Mouse (Mus musculus) adrenal gland, adult 8-10 months (tissue): ENCODE results near the gene Hfe2. TPM values are rescaled to one million over a fixed set of nuclear protein-coding genes. Genes with fewer than 3 reads are reported as not detected.

Experiments used
- DNase-seq: peaks from one replicate; pipeline ENCODE4 v3.0.0; 2022
- total RNA-seq, 4 experiments: library from RNA; stranded (reverse); gene quantifications; 2 replicates each; pipeline ENCODE4 v1.2.4; 2022

Hfe2 gene
- total RNA-seq, 4 experiments from 2014 or later, result 0.27 TPM; not detected in 3

DNA sequence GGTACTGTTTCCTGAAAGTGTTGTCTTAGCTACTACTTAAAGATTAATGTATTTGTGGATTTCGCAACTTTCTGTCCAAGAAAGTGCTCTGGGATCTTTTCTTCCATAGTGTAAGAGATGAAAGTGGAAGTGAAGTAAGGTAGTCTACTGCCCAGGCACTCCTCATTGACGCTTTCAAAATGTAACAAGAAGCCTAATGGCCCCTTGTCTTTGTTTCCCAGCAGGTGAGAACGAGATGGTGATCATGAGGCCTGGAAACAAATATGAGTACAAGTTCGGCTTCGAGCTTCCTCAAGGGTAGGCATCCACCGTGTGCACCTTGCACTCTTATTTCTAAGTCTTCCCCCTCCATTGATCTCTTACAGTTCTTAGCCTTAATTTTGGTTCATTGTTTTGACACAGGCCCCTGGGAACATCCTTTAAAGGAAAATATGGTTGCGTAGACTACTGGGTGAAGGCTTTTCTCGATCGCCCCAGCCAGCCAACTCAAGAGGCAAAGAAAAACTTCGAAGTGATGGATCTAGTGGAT lies 33.8 kb downstream of the Hfe2 start:
- DNase-seq, result no peak

DNA sequence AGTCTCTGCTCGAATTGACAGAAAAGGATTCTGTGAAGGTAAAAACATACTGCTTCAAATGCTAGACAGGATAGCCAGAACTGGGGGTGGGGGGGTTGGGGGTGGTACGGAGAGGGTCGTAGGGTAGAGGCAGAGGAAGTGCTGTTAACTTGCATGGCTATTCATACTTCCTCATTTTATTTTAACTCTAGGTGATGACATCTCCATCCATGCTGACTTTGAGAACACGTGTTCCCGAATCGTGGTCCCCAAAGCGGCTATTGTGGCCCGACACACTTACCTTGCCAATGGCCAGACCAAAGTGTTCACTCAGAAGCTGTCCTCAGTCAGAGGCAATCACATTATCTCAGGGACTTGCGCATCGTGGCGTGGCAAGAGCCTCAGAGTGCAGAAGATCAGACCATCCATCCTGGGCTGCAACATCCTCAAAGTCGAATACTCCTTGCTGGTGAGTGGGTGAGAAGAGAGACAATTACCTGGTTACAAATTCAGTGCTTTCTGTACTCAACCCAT lies 34.5 kb downstream of the Hfe2 start:
- no peak for DNase-seq

DNA sequence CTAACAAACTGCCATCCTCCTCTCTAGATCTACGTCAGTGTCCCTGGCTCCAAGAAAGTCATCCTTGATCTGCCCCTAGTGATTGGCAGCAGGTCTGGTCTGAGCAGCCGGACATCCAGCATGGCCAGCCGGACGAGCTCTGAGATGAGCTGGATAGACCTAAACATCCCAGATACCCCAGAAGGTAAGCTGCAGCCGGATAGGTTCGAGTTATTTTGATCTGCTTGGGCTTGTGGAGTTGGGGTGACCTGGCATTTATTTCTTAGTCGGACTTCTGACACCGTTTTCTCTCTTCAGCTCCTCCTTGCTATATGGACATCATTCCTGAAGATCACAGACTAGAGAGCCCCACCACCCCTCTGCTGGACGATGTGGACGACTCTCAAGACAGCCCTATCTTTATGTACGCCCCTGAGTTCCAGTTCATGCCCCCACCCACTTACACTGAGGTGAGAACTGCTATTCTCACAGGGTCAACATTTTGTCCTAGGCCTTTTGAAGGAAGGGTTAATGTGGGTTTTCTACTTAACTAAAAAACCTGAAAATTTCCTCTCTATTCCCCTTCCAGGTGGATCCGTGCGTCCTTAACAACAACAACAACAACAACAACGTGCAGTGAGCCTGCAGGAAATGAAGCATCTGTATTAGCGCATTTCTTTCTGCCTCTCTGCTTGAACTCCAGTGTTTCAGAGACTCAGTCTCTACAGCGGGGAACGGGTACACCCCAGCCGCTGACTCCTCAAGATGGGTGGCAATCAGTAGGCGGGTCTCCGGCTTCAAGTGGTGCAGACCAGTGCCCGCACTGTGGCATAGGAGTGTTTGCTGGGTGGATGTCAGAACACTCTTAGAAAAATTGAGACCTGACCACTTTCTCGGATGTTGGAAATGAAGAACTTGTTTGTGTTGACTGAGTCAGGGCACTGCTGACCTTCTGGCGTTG lies 35.2 kb downstream of the Hfe2 start:
- no peak for DNase-seq

DNA sequence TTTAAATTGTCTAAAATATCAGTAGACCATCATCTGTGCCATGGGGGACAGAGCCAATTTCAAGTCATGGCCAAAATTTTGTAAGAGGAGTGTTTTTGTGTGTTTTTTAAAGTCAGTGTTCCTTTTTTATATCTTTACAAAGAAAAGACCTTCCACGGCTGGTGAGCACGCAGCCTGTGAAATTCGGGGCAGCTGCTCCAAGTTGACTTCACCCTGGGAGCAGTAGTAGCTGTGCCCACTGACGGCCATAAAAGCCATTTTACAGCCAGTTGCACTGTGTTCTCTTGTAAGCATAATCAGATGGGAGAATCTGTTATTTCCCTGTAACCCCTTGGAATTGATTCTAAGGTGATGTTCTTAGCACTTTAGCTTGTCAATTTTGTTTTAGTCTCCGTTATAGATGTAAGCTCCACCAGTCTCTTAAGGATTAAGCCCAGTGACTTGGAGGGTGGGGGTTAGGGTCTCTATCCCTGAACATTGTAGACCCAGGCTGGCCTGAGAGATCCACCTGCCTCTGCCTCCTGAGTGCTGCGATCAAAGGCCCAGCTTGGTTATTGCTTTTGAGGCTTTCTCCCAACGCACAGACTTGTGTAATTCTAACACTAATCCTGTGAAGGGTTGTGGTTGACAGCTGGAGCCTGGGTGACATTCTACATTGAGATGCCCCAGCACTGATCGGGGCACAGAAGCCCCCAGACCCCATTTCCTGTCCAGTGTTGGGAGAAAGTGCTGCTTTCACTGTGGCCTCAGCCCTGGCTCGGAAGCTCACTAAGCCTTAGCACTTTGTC lies 36.1 kb downstream of the Hfe2 start:
- DNase-seq, result no peak

DNA sequence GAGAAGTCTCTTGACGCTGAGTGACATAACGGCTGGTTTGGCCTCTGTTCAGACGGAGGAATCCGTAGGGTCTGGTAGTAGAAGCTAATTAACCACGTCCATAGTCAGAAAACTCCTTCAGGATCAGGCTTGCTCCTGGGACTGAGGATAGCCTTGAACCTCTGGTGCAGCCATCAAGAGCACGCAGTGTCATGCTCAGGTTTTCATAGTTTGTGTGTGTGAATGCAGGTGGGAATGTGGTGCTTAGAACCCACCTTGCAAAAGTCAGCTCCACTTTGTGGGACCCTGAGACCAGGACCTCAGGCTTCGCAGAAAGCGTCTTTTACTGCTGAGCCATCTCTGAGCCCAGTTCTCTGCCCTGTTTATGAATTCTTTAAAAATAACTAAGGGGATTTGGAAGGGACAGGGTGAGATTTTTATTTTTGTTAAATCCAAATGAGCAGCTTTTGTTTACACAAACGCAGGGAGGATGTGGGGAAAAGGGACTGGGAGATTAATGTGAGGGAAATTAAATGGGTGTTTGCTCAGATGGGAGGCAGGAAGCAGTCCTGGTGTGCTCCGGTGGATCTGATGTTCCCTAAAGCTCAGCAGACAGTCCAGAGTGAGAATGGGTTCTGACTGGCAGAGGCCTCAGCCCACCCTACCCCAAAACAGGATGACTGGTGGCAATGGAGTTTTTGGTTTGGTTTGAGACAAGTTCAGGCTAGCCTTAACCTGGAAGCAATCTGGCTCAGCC lies 37.1 kb downstream of the Hfe2 start:
- DNase-seq, result no peak

DNA sequence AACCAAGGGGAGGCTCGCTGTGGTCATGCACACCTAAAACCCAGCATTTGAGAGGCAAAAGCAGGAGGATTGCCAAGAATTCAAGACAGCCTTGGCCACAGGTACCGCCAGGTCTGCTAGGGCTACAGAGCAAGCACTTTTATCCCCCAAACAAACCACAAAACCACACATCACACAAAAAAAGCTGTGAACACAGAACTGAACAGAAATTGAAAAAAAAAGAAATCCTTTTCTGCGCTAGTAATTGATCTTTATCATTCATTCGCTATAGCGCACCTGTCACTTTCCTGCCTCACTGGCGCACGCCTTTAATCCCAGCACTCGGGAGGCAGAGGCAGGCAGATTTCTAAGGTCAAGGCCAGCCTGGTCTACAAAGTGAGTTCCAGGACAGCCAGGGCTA lies 38.3 kb downstream of the Hfe2 start:
- DNase-seq, result no peak

DNA sequence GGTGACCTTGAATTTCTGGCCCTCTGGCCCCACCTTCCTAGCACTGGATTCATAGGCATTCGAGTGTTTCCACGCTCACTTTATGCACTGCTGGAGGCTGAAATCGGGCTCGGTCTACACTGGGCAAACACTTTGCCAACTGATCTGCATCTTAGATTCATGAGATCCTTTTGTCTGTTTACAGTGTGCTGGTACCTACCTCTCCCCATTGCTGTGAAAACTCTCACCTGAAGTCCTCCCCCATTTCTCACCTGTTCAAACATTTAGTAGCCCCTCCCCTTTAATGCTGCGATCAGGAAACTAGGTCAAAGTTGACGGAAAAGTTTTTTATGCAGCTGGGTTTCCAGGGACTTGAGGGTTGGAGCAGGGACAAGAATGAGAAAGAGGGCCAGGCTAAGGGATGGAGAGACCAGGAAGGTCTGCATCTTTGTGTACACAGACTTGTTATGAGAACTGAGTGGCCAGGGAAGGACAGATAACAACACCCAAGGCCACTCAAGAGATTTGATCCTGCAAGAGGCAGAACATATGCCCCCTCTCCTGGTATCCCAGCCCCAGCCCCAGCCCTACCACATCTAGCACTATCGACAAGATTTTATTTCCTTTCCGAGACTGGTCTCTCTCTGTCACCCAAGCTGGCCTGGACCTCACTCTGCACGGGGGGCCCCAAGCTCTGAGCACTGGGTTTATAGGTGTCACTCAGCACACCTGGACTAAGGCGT lies 39.1 kb downstream of the Hfe2 start:
- DNase-seq, result no peak

DNA sequence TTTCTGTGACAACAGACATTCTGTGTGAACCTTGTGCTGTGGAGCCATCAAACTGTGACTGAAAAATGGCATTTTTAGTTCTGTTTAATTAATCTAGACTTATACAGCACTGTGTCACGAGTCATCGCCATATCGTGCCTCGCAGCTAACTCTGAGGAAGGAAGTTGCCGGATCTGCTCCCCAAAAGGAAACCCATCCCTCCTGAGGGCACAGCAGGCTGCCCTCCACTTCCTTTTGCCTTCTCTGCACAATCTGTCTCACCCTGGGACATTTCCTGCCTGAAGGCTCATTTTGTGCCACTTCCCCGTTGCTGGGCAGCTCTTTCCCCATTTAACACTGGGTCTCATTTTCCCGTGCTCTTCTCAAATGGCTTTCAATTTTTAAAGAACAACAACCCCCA lies 39.7 kb downstream of the Hfe2 start:
- no peak for DNase-seq

DNA sequence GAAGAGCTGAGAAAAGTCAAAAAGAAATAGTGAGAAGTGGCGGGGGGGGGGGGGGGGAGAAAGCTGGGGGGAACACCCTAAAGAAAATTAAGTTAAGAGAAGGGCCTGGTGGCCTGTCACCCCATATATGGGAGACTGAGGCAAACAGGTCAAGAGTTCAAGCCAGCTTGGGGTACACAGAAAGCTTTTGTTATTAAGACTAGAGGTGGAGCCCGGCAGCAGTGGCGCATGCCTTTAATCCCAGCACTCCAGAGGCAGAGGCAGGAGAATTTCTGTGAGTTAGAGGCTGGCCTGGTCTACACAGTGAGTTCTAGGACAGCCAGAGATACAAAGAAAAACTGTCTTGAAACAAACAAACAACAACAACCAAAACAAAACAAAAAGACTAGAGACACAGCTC lies 40.1 kb downstream of the Hfe2 start:
- no peak for DNase-seq

DNA sequence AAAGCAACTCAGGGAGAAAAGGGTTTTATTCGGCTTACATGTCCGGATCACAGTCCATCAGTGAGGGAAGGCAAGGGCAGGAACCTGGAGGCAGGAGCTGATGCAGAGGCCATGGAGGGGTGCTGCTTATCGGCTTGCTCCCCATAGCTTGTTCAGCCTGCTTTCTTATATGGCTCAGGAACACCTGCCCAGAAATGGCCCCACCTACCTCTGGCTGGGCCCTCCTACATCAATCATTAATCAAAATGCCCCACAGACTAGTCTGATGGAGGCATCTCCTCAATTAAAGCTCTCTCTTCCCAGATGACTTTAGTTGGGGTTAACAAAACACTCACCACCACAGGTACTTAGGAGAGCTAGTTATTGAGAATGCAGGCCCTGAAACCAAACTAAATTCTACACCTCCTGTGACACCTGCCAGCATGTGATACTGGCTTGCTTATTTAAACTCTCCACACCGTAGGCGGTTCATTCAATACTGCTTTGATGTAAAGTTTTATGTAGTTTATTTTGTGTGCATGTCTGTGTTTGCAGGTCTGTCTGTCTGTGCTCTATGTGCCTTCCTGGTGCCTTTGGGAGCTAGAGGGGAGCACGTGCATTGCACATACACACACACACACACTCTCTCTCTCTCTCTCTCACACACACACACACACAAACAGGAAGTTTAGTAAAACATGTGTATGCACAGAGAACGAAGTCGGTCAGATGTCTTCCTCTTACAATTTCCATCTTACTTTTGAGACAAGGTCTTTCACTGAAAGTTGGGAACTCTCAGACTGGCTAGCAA lies 41.9 kb downstream of the Hfe2 start:
- DNase-seq, result no peak

DNA sequence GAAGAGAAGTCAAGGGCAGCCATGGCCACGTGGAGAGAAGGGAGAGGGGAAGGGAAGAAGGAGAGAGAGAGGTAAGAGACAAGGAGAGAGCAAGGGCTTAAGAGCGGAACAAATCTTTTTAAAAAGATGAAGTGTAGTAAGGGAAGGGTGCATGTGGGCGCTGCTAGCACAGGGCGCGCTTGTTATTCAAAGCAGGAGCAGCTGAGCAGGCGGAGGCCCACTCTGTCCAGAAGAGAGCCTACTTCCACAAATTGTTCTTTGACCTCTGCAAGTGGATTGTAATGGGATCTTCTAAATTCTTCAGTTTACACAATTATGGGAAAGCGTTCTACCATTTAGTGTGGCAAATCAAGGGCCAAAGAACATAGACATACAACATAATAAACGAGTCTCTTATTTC lies 43.6 kb downstream of the Hfe2 start:
- DNase-seq, result no peak

DNA sequence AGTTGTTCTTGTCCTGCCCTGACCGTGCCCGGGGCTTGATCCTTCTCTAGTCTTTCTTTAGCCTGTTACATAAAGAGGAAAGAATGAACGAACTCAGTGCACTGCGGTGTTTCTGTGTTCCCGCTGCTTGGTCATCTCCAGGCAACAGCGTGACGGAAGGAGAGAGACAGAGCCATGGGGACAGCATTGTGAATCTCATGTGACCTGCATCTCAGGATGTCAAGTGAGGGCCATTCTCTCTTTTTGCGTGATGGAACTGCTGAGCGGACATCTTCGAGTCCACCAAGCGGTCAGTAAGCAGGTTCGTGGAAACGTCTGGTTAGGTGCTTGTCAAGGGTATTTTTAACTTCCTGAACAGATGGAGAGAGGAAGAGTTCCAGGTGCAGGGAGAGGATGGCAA lies 44.5 kb downstream of the Hfe2 start:
- no peak for DNase-seq

DNA sequence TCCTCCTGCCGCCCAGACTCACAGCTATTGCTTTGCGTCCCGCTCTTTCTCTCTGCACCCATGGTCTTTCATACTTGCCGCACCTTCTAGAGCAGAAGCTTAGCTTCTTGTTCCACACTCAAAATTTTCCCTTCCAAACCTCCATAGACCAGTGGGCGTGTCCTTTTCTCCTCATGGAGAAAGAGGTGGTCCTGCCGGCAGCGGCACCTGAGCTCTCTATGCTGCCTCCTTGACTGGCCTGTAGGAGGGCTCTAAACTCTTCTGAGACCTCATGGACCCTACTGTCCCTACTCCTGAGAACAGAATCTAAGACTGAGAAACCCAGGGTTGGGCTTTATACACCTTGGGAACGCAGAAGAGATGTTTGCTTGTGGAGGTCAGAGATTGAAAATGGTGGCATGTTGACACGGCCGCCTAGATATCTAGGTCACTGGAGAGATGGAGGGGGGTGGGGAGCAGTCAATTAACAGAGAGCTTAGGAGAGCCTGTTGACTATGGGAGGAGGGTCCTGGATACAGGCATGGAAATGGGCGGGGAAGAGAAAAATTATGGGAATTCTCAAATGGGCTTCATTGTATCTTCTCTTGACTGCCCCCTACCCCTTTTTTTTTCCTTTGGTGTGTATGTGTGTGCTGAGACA lies 45.1 kb downstream of the Hfe2 start:
- no peak for DNase-seq

DNA sequence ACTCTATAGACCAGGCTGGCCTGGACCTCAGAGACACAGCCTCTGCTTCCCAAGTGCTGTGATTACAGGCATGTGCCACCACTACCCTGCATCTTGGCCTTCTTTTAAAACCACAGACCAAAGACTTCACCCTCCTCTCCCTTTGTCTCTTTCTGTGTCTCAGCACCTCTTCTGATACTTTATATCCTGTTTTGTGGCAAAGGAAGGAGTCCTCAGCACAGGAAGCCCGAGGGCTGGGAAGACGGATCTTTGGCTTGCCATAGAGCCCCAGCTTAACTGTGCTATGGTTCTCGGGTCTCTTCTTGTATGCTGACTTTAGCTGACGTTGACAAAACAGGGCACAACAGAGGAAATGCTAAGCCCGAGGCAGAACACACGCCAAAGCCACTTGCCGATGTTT lies 45.7 kb downstream of the Hfe2 start:
- no peak for DNase-seq

DNA sequence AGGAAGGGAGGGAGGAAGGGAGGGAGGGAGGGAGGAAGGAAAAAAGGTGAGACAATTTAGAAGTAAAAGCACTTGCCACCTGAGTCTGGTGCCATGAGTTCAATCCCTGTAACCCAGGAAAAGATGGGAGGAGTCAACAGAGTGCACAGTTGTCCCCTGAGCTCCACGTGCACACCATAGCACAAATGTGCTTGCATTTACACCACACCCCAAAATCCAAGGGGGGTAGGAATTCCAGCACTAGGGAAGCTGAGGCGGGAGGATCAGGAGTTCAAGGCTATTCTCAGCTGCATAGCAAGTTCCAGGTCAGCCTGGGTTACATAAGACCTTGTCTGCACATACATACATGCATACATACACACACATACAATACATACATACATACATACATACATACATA lies 46.4 kb downstream of the Hfe2 start:
- no peak for DNase-seq

DNA sequence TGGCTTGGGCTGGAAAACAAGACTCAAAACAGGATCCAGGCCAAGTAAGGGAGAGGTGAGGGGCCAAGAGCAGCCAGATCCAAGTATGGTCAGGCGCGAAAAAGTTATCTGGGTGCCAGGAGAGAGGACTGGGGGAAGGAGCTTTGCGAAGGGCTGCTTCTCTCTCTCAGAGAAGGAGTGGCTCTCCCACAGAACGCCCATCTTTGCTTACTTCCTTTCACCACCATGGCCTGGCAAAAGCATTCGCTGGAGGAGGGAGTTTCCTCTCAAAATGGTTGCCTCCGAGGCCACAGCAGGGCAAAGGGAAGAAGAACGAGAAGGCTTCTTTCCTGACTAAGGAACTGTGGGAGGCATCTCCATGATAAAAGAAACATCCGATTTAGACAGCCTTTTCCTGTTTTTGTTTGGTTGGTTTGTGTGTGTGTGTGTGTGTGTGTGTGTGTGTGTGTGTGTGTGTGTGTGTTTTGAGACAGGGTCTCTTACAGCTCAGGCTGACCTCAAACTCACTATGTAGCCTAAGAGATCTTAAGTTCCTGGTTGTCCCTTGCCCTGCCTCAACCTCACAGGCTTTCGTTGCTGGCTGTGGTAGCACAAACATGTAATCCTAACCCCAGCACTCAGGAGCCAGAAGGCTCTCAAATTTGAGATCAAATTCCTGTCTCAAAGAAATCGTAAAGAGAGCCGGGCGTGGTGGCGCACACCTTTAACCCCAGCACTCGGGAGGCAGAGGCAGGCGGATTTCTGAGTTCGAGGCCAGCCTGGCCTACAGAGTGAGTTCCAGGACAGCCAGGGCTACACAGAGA lies 47.1 kb downstream of the Hfe2 start:
- DNase-seq, result no peak

DNA sequence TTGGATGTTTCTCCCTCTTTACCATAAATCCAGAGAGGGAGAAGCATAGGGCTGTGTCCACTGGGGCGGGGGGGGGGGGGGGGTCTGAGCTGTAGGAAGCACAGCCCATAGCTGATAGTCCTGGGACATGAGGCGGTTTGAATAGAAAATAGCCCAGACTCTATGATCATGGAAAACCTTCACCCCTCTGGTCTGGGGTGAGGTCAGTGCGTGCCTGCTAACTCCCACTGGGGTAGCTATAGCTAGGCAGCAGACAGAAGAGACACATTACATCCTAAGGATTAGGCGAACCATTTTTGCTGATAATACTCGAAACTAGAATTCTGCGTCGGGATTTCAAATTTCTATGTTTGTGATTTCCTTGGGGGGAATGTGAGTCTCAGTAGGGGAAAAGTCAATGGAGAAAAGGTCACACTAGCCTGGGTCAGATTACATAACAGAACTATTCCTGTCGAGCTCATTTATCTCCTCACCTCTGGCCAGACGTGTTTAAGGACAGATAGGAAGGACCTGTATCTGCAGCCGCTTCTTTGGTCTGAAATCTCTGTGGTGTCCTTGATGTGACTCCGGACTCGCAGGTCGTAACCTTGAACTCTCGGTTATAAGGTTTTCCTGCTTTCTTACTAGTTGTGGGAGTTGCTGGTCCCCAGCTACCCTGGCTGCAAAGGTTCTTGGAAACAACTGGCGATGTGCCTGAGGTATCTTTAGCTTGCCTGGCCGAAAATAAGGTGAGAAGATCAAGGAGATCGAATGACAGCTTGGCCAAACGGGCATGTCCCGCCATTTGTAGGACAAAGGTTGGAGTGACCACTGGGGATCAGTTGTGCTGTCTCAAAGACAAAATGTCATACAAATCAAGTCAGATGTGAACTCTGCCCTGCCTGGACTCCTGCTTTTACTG lies 48.9 kb downstream of the Hfe2 start:
- DNase-seq, result peak; percentile 63

DNA sequence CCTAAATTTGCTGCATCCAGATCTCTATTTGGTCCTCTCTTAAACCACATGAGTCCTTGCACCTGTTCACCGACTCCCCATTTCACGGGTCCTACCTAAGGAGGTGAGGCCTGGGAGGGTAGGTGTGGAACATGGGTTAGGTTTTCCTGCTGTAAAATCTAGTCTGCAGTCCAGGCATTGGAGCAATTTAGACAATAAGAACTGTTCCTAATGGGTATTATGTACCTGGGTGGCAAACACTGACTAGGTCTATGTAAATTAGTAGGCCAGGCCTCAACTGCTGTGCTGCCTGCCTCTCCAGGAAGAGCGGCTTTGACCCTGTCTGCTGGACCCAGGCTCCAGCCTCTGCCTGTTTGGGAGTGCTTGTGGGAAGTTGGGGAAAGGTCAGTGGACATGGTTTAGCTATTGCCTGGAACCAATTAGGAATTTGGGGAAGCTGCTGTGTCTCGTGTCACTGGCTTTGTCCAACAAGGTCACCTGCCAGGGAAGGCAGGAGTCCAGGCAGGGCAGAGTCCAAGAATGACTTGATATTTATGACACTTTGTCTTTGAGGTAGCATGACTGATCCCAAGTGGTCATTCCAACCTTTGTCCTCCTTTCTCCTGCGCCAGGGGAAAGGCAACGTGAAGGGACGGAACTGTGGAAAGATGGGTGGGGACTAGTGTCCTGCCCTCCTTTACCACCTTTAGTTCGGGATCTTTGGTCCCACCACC lies 50.5 kb downstream of the Hfe2 start:
- no peak for DNase-seq
